Mouse (Mus musculus): ENCODE measurements around the gene Zc3h10. TPM values are rescaled to one million over a fixed set of nuclear protein-coding genes. Genes with fewer than 3 reads are reported as not detected.
"Not testable (repeated sequence)": the region's sequence is repeated elsewhere in the genome, so short reads cannot be mapped to it uniquely, and the experiment has no call there.

Zc3h10 gene
- polyA plus RNA-seq, 1 experiment from 2014 or later: 15.4 TPM

- Histone ChIP-seq H3K4me1 (peaks cover 9% of the 10 kb centered on the region; the same call in 1 of the 2 replicates), H3K4me3 (no peak overlapping the region), H3K27ac (replicated peaks) (no peak overlapping the region), H3K9me3 (replicated peaks) (no peaks in the 10 kb centered on the region), H3K27me3 (ENCODE audit: low read depth, poor library complexity, severe bottlenecking) (peaks cover 23% of the 10 kb centered on the region), H3K36me3 (no peaks in the 10 kb centered on the region)
- WGBS: 87% methylated on average over 4 of the region's 4 CpGs
- DNase-seq (ENCODE audit: low spot score): no peak
Observed at GRCm38 (mm10) chr10:128579731-128580130, 32.2 kb upstream of the Zc3h10 start.

GRCm38 (mm10) chr10:128579298-128579697 is 31.7 kb upstream of the Zc3h10 start:
- WGBS: 90% methylated on average over 3 of the region's 3 CpGs
- Histone ChIP-seq H3K4me1 (peaks cover 9% of the 10 kb centered on the region; the same call in 1 of the 2 replicates), H3K9me3 (replicated peaks) (no peaks in the 10 kb centered on the region), H3K27me3 (ENCODE audit: low read depth, poor library complexity, severe bottlenecking) (peaks cover 19% of the 10 kb centered on the region), H3K4me3 (no peak overlapping the region), H3K36me3 (no peaks in the 10 kb centered on the region), H3K27ac (replicated peaks) (no peak overlapping the region)
- DNase-seq (ENCODE audit: low spot score): no peak

DNA sequence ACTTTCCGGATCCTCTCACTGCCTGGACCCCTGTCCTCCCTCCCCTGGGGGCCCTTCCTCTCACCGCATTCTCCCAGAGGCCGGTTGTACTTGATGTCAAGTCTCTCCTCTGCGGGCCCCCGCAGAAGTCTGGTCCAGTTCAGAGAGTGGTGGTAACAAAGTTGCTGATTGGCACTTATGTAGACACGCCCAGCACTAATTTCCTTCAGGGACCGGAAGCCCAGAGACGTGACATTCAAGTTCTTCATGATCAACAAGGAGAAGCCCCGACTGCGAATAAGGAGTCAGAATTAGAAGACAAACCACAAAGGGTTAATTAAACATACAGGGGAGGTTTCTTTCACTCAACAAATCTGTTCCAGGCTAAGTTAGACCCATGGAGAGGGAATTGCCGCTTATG is 30.8 kb upstream of the Zc3h10 start:
- DNase-seq (ENCODE audit: low spot score): no peak
- Histone ChIP-seq H3K9me3 (replicated peaks) (no peaks in the 10 kb centered on the region), H3K36me3 (no peaks in the 10 kb centered on the region), H3K4me3 (no peak overlapping the region), H3K27ac (replicated peaks) (no peak overlapping the region), H3K27me3 (ENCODE audit: low read depth, poor library complexity, severe bottlenecking) (peaks cover 9% of the 10 kb centered on the region; the same call in 1 of the 2 replicates), H3K4me1 (peaks cover 1% of the 10 kb centered on the region; the same call in 1 of the 2 replicates)
- WGBS: 79% methylated on average over 11 of the region's 11 CpGs

DNA sequence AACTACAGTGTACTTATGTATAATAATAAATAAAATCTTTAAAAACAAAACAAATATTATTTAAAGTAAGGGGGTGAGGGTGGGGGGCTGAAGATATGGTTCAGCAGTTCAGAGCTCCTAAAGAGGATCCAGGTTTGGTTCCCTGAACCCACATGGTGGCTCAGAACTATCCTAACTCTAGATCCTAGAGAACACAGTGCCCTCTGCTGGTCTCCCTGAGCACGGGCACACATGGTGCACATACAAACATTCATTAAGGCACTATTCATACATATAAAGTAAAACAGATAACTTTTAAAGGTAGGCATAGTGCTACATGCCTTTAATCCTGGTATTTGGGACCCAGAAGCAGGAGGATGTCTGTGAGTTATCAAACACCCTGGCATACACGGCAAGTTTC is 27.5 kb upstream of the Zc3h10 start:
- no peaks in the 10 kb centered on the region for H3K27me3 ChIP-seq (ENCODE audit: low read depth, poor library complexity, severe bottlenecking)
- no peak overlapping the region for H3K4me3 ChIP-seq
- WGBS: 96% methylated on average over 2 of the region's 2 CpGs
- H3K27ac ChIP-seq (replicated peaks): no peak overlapping the region
- DNase-seq (ENCODE audit: low spot score): no peak
- H3K4me1 ChIP-seq: no peaks in the 10 kb centered on the region
- no peaks in the 10 kb centered on the region for H3K9me3 ChIP-seq (replicated peaks)
- no peaks in the 10 kb centered on the region for H3K36me3 ChIP-seq

DNA sequence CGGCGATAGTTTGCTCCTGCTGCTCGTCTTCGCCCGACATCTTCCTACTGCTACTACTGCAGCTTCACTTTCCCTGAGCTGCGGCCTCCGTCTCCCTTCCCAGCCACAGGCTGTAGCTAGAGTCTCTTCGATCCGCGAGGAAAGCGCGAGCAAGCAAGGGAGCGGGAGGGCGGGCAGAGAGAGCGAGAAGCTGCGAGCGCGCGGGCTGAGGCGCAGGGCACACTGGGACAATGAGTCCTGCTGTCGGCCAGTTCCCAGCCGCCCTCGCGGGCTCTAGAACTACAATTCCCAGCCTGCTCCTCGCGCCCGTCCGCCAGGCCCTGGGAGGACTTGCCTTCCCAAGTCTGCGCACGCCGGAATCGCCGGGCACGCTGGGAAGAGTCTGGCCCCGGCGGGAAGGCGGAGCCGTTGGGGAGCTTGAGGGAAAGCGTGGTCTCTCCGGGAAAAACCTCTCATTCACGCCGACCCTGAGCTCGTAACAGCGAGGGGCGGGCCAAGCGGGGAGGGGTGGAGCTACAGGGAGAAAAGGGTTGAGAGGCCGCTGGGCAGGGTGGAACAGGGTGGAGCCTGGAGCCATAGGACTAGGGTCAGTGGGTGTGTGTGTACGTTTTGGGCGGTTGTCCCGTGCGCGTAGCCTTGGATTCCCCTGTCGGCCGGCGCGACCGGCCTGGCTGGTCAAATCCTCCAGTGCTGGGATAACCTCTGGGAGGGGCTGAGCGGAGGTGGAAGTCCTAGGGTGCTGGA is 18.4 kb upstream of the Zc3h10 start, which contains the start of gene Pa2g4:
Gene Pa2g4 (minus strand): TSS at position 200 of the 744 bp plus-strand sequence.
- no peaks in the 10 kb centered on the region for H3K27me3 ChIP-seq (ENCODE audit: low read depth, poor library complexity, severe bottlenecking)
- peaks cover 27% of the 10 kb centered on the region for H3K4me1 ChIP-seq
- no peaks in the 10 kb centered on the region for H3K9me3 ChIP-seq (replicated peaks)
- WGBS: under 1% methylated on average over 58 of the region's 58 CpGs
- peaks cover 31% of the 10 kb centered on the region for H3K36me3 ChIP-seq
- peak within 1 kb of the TSS; percentile 65 for H3K4me3 ChIP-seq
- peak; percentile 100 for DNase-seq (ENCODE audit: low spot score)
- H3K27ac ChIP-seq (replicated peaks): peak within 1 kb of the TSS; percentile 86

DNA sequence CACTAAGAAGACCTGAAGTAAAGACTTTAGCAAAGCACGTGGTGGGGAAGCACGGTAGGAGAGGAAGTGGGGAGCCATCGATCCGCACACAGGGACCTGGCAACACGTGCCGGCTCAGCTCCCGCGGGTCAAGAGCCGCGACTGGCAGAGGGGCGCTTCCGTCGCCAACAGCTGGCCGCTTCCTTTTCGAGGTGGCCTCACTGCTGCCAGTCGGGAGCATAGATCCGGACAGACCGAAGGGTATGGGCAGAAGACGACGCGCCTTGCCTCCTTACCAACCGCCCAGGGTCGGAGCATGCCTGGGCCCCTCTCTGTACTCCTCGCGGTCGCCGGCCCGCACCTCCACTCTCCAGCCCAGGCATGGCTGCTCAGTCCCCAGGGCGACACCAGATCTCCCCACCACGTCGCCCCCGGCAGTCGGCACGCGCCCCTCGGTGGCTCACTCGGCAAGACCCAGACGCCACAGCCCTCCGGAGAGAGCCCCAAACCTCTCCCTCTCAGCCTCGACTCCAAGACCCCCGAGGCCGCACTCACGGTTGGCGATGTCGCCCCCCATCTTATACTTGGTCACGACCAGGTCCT is 17.7 kb upstream of the Zc3h10 start:
- Histone ChIP-seq H3K36me3 (peaks cover 37% of the 10 kb centered on the region), H3K27me3 (ENCODE audit: low read depth, poor library complexity, severe bottlenecking) (no peaks in the 10 kb centered on the region), H3K4me3 (peak overlapping the region; percentile 65), H3K4me1 (peaks cover 27% of the 10 kb centered on the region), H3K9me3 (replicated peaks) (no peaks in the 10 kb centered on the region), H3K27ac (replicated peaks) (peak overlapping the region; percentile 86)
- WGBS: under 1% methylated on average over 46 of the region's 46 CpGs
- no peak for DNase-seq (ENCODE audit: low spot score)

DNA sequence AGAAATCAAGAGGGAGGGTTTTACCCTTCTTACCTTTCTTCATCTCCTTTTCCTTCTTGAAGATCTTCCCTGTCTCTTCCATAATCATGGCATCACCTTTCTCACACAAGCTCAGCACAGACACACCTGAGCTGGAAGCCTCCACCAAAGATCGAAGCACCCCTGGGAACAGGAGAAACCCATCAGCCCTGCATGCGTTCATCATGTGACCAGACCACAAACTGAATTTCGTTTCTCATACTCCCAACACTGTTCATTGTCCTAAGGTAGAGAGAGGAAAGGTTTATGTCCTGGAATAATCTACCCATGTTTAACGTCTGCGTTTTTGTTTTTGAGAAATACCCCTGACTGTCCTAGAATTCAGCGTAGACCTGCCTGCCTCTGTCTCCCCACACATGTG is 16.0 kb upstream of the Zc3h10 start:
- peak overlapping the region; percentile 65 for H3K4me3 ChIP-seq
- peaks cover 27% of the 10 kb centered on the region for H3K4me1 ChIP-seq
- DNase-seq (ENCODE audit: low spot score): no peak
- peaks cover 55% of the 10 kb centered on the region for H3K36me3 ChIP-seq
- no peaks in the 10 kb centered on the region for H3K9me3 ChIP-seq (replicated peaks)
- 93% methylated on average over 6 of the region's 6 CpGs for WGBS
- H3K27me3 ChIP-seq (ENCODE audit: low read depth, poor library complexity, severe bottlenecking): no peaks in the 10 kb centered on the region
- H3K27ac ChIP-seq (replicated peaks): no peak overlapping the region

DNA sequence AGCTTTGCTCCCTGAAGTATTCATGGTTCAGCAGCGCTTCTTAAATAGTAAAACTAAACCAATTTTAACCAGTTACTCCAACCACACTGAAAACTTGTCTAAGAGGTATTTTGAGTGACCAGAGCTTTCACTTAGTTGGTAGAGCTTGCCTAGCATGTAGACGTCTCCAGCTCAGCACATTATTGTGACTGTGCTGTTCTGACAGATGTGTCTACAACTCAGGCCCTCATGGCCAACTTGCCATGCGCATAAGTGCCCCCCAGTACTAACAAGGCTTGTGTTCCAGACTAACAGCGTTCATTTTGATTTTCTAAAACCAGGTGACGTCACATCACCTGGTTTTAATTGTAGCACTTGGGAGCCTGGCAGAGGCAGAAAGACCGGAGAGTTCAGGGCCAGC is 9.4 kb upstream of the Zc3h10 start:
- H3K27me3 ChIP-seq (ENCODE audit: low read depth, poor library complexity, severe bottlenecking): no peaks in the 10 kb centered on the region
- peaks cover 54% of the 10 kb centered on the region for H3K36me3 ChIP-seq
- H3K27ac ChIP-seq (replicated peaks): no peak overlapping the region
- 85% methylated on average over 6 of the region's 6 CpGs for WGBS
- DNase-seq (ENCODE audit: low spot score): no peak
- H3K4me1 ChIP-seq: no peaks in the 10 kb centered on the region
- H3K4me3 ChIP-seq: no peak overlapping the region
- no peaks in the 10 kb centered on the region for H3K9me3 ChIP-seq (replicated peaks)

DNA sequence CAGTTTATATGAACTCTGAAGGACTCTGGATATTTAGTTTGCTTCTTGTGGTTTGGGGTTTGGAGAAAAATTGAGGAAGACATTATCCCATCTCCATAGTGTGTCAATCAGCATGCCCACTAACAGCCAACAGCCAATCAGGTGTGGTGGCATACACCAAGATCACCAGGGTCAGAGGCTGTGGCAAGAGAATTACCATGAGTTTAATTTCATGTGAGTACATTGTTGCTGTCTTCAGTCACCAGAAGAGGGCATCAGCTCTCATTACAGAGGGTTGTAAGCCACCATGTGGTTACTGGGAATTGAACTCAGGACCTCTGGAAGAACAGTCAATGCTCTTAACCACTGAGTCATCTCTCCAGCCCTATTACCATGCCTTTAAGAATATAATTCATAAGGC is 8.7 kb upstream of the Zc3h10 start:
- Histone ChIP-seq H3K27ac (replicated peaks) (no peak overlapping the region), H3K27me3 (ENCODE audit: low read depth, poor library complexity, severe bottlenecking) (no peaks in the 10 kb centered on the region), H3K4me1 (no peaks in the 10 kb centered on the region)

DNA sequence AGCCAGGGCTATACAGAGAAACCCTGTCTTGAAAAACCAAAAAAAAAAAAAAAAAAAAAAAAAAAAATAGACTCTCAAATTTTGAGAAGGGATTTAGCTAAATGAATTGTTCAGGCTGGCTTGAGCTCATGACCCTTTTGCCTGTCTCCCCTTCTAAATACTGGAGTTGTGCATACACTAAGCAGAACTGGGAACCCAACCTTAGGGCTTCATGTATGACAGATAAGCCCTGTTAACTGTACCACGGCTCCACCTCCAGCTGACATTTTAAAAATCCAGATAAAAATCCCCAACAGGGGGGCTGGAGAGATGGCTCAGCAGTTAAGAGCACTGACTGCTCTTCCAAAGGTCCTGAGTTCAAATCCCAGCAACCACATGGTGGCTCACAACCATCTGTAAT is 8.0 kb upstream of the Zc3h10 start:
- 97% methylated on average over 1 of the region's 1 CpGs for WGBS
- peaks cover 40% of the 10 kb centered on the region for H3K36me3 ChIP-seq
- not testable (repeated sequence) for H3K27ac ChIP-seq (replicated peaks); H3K4me1 ChIP-seq; H3K9me3 ChIP-seq (replicated peaks); DNase-seq (ENCODE audit: low spot score); H3K27me3 ChIP-seq (ENCODE audit: low read depth, poor library complexity, severe bottlenecking); H3K4me3 ChIP-seq

More for the DNA sequence above, 8.7 kb upstream of the Zc3h10 start:
- DNase-seq (ENCODE audit: low spot score): no peak
- Histone ChIP-seq H3K9me3 (replicated peaks) (no peaks in the 10 kb centered on the region), H3K36me3 (peaks cover 47% of the 10 kb centered on the region), H3K4me3 (no peak overlapping the region)

DNA sequence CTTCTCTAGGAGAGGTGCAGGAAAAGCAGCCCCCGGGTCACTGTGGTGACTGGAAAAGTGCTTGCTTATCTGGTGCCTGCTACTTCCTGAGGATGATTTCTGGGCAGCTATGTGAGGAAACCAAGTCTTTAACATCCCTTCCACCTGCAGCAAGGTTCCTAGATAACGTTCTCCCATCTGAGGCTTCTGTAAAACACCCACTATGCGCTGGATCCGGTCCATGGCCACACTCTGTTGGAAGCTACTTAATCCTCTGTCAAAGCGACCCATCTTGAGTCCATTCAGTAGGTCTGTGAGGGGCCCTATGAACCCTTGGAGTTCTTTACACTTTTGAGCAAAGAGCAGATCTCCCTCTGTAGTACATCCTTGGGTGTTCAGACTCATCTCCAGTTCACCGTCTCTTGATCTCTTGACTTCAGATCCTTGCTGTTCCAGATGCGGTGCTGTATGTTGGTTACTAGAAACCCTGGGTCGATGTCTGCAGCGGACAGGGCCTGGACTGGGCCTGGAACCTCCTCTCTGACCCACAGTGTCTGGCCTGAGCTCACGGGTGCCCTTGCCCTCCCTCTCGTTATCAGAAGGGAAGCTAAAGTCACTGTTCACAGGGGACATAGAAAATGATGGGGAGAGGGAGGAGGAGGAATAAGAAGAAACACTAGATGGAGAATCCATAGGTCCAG is 2.7 kb upstream of the Zc3h10 start:
- 88% methylated on average over 11 of the region's 11 CpGs for WGBS
- H3K27ac ChIP-seq (replicated peaks); H3K36me3 ChIP-seq; H3K9me3 ChIP-seq (replicated peaks); DNase-seq (ENCODE audit: low spot score); H3K27me3 ChIP-seq (ENCODE audit: low read depth, poor library complexity, severe bottlenecking): not testable (repeated sequence)
- peak overlapping the region; percentile 84; the same call in 1 of the 2 replicates for H3K4me3 ChIP-seq
- peaks cover 19% of the 10 kb centered on the region for H3K4me1 ChIP-seq

DNA sequence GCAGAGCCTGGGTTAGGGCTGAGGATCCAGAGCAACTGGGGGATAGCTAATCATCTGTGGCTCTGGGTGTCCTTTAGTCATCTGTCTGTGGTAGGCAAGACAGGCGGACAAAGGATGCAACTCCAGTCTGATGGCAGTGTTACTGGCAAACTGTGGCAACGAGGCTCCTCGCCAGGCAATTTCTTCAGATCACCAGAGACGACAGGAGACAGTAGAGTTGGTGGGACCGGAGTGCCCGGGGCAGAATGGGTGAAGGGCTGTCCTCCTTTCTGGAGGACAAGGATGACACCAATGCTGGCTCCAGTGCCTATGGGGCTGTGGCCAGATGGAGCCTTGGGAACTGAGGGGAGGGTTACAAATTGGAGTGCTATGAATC is 2.1 kb upstream of the Zc3h10 start:
- H3K27ac ChIP-seq (replicated peaks): peak overlapping the region; percentile 58; the same call in 1 of the 2 replicates
- H3K4me3 ChIP-seq: peak overlapping the region; percentile 84; the same call in 1 of the 2 replicates
- H3K4me1 ChIP-seq: peaks cover 19% of the 10 kb centered on the region
- not testable (repeated sequence) for H3K27me3 ChIP-seq (ENCODE audit: low read depth, poor library complexity, severe bottlenecking); H3K9me3 ChIP-seq (replicated peaks); DNase-seq (ENCODE audit: low spot score)
- 73% methylated on average over 6 of the region's 6 CpGs for WGBS
- H3K36me3 ChIP-seq: peaks cover 15% of the 10 kb centered on the region
